Mouse (Mus musculus): ENCODE measurements around the gene Tmem182. TPM values are rescaled to one million over a fixed set of nuclear protein-coding genes. Genes with fewer than 3 reads are reported as not detected.

The Tmem182 gene
- polyA plus RNA-seq, 1 experiment from 2014 or later, result not detected

DNA sequence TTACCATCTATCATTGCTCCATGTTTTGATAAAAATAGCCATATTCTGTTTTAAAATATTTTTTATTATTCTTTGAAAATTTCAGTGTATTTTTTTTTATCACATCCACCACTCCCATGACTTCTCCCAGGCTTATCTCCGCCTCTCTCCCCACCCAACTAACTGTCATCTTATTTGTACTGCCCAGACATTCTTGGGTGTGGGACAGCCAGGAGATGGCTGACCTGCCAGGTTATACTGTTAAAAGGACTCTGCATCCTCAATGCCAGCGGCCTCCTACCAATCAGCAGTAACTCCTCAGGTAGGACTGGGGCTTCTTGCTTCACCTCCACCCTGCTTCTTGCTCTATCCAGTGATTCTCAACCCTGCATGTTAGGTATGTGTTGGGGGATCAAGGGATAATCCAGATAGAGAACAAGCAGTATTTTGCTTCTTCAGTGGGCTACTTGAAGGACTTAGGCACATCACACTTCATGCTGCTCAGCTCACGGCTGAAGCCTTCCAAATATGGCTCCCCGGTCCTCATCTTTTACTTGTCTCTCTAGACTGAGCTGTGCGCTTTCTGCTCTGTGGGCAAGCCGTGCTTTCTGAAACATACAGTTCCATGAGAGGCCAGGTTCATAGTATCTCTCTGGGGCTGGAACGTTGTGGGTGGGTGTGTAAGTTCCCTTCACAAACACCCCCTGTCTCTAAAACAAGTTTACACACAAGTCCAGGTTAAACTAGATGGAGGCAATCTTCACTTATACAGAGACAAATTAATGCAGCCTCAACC is 34.0 kb upstream of the Tmem182 start:
- no peak overlapping the region for H3K9ac ChIP-seq (replicated peaks; ENCODE audit: low read depth, low read length)
- H3K36me3 ChIP-seq (ENCODE audit: control insufficient read depth, insufficient read depth, low read length), result no peaks in the 10 kb centered on the region; the same call in 1 of the 2 replicates
- H3K27ac ChIP-seq (ENCODE audit: low read length), result no peak overlapping the region
- no peak for ATAC-seq (ENCODE audit: insufficient number of reproducible peaks, insufficient read depth, low FRiP score, low read depth)
- H3K4me2 ChIP-seq (replicated peaks; ENCODE audit: low read depth, low read length), result no peak overlapping the region
- H3K4me1 ChIP-seq (ENCODE audit: control insufficient read depth, insufficient read depth, low read length), result no peaks in the 10 kb centered on the region
- H3K4me3 ChIP-seq (ENCODE audit: low read depth, low read length), result no peak overlapping the region
- 87% methylated on average over 7 of the region's 7 CpGs for WGBS
- H3K27me3 ChIP-seq (ENCODE audit: control insufficient read depth, insufficient read depth, low read length), result no peaks in the 10 kb centered on the region
- H3K9me3 ChIP-seq (ENCODE audit: control insufficient read depth, low read depth, low read length), result no peaks in the 10 kb centered on the region

- H3K27ac ChIP-seq (ENCODE audit: low read length), result no peak overlapping the region
- H3K36me3 ChIP-seq (ENCODE audit: control insufficient read depth, insufficient read depth, low read length), result no peaks in the 10 kb centered on the region; the same call in 1 of the 2 replicates
- ATAC-seq (ENCODE audit: insufficient number of reproducible peaks, insufficient read depth, low FRiP score, low read depth), result no peak
- H3K4me3 ChIP-seq (ENCODE audit: low read depth, low read length), result no peak overlapping the region
- H3K9ac ChIP-seq (replicated peaks; ENCODE audit: low read depth, low read length), result no peak overlapping the region
- H3K9me3 ChIP-seq (ENCODE audit: control insufficient read depth, low read depth, low read length), result no peaks in the 10 kb centered on the region
- no peak overlapping the region for H3K4me2 ChIP-seq (replicated peaks; ENCODE audit: low read depth, low read length)
- no peaks in the 10 kb centered on the region for H3K27me3 ChIP-seq (ENCODE audit: control insufficient read depth, insufficient read depth, low read length)
- 82% methylated on average over 5 of the region's 5 CpGs for WGBS
- no peaks in the 10 kb centered on the region for H3K4me1 ChIP-seq (ENCODE audit: control insufficient read depth, insufficient read depth, low read length)
Observed at GRCm38 (mm10) chr1:40773234-40773633, 32.2 kb upstream of the Tmem182 start.

- no peak; the same call in 1 of the 2 replicates for ATAC-seq (ENCODE audit: insufficient number of reproducible peaks, insufficient read depth, low FRiP score, low read depth)
- H3K9ac ChIP-seq (replicated peaks; ENCODE audit: low read depth, low read length), result no peak overlapping the region
- no peak overlapping the region for H3K27ac ChIP-seq (ENCODE audit: low read length)
- H3K36me3 ChIP-seq (ENCODE audit: control insufficient read depth, insufficient read depth, low read length), result no peaks in the 10 kb centered on the region; the same call in 1 of the 2 replicates
- H3K27me3 ChIP-seq (ENCODE audit: control insufficient read depth, insufficient read depth, low read length), result no peaks in the 10 kb centered on the region
- WGBS, result 94% methylated on average over 10 of the region's 10 CpGs
- peaks cover 4% of the 10 kb centered on the region; the same call in 1 of the 2 replicates for H3K9me3 ChIP-seq (ENCODE audit: control insufficient read depth, low read depth, low read length)
- no peaks in the 10 kb centered on the region for H3K4me1 ChIP-seq (ENCODE audit: control insufficient read depth, insufficient read depth, low read length)
- no peak overlapping the region for H3K4me3 ChIP-seq (ENCODE audit: low read depth, low read length)
- no peak overlapping the region for H3K4me2 ChIP-seq (replicated peaks; ENCODE audit: low read depth, low read length)
Observed at GRCm38 (mm10) chr1:40774040-40774439, 31.4 kb upstream of the Tmem182 start.

DNA sequence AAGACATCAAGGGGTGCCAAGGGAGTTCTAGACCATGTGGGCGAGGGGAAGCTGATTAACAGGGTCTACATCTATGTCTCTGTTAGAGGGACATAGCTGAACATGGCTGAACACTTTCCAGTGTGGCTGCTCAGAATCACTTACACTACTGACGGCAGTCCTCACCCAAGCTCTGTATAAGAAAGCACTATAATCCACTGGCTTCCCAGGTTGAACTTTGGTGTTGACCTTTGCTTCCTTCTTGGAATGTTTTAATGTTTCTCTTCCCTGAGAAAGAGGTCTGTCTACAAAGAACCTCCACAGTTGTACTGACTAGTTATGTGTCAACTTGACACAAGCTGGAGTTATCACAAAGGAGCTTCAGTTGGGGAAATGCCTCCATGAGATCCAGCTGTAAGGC is 29.3 kb upstream of the Tmem182 start:
- H3K9me3 ChIP-seq (ENCODE audit: control insufficient read depth, low read depth, low read length), result peaks cover 10% of the 10 kb centered on the region; the same call in 1 of the 2 replicates
- no peaks in the 10 kb centered on the region for H3K4me1 ChIP-seq (ENCODE audit: control insufficient read depth, insufficient read depth, low read length)
- no peak for ATAC-seq (ENCODE audit: insufficient number of reproducible peaks, insufficient read depth, low FRiP score, low read depth)
- 60% methylated on average over 2 of the region's 2 CpGs for WGBS
- H3K4me2 ChIP-seq (replicated peaks; ENCODE audit: low read depth, low read length), result no peak overlapping the region
- no peak overlapping the region for H3K4me3 ChIP-seq (ENCODE audit: low read depth, low read length)
- H3K27me3 ChIP-seq (ENCODE audit: control insufficient read depth, insufficient read depth, low read length), result no peaks in the 10 kb centered on the region
- no peak overlapping the region for H3K27ac ChIP-seq (ENCODE audit: low read length)
- H3K9ac ChIP-seq (replicated peaks; ENCODE audit: low read depth, low read length), result no peak overlapping the region
- H3K36me3 ChIP-seq (ENCODE audit: control insufficient read depth, insufficient read depth, low read length), result no peaks in the 10 kb centered on the region; the same call in 1 of the 2 replicates

DNA sequence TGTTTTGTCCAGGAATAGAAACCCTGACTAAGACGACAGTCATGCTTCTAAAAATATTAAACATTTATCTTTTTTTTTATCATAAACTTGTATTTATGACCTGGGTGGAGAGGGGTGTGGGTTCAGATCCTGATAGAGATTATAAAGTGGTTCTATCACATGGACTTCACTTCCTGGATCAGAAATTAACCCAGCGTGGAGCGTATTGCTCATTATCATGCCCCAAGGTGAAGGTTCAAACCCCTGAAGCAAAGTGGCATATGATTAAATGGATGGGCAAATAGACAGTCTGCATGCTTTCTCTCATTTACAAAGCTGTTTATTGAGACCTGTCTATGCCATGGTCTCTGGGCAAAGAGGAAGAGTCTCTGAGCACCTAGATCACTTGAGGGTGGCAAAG is 28.6 kb upstream of the Tmem182 start:
- Histone ChIP-seq H3K9ac (replicated peaks; ENCODE audit: low read depth, low read length) (no peak overlapping the region), H3K4me3 (ENCODE audit: low read depth, low read length) (no peak overlapping the region), H3K27me3 (ENCODE audit: control insufficient read depth, insufficient read depth, low read length) (no peaks in the 10 kb centered on the region), H3K4me2 (replicated peaks; ENCODE audit: low read depth, low read length) (no peak overlapping the region), H3K4me1 (ENCODE audit: control insufficient read depth, insufficient read depth, low read length) (no peaks in the 10 kb centered on the region), H3K9me3 (ENCODE audit: control insufficient read depth, low read depth, low read length) (peaks cover 10% of the 10 kb centered on the region; the same call in 1 of the 2 replicates), H3K36me3 (ENCODE audit: control insufficient read depth, insufficient read depth, low read length) (no peaks in the 10 kb centered on the region; the same call in 1 of the 2 replicates), H3K27ac (ENCODE audit: low read length) (no peak overlapping the region)
- WGBS, result 90% methylated on average over 3 of the region's 3 CpGs
- no peak for ATAC-seq (ENCODE audit: insufficient number of reproducible peaks, insufficient read depth, low FRiP score, low read depth)

DNA sequence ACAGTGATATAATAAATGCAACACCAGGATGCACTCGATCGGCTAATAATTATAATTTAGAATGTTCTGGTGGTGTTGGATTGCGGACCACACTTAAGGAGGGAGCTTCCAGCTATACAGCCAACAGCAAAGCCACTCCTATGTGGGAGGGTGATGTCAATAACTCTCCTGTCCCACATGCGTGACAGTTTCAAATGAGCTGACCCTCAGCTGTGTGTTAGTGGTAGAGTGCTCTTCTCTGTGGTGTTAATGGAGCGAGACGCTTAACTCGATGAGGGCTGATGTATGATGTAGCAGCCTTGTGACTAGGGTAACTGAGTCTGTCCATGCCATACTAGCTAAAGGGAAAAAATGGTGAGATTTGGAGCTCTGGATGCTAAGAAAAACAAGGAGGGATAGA is 22.0 kb upstream of the Tmem182 start:
- no peak overlapping the region for H3K4me2 ChIP-seq (replicated peaks; ENCODE audit: low read depth, low read length)
- H3K4me3 ChIP-seq (ENCODE audit: low read depth, low read length), result no peak overlapping the region
- H3K9ac ChIP-seq (replicated peaks; ENCODE audit: low read depth, low read length), result no peak overlapping the region
- no peak overlapping the region for H3K27ac ChIP-seq (ENCODE audit: low read length)
- H3K4me1 ChIP-seq (ENCODE audit: control insufficient read depth, insufficient read depth, low read length), result no peaks in the 10 kb centered on the region
- peaks cover 10% of the 10 kb centered on the region; the same call in 1 of the 2 replicates for H3K9me3 ChIP-seq (ENCODE audit: control insufficient read depth, low read depth, low read length)
- WGBS, result 92% methylated on average over 7 of the region's 7 CpGs
- no peaks in the 10 kb centered on the region for H3K27me3 ChIP-seq (ENCODE audit: control insufficient read depth, insufficient read depth, low read length)
- ATAC-seq (ENCODE audit: insufficient number of reproducible peaks, insufficient read depth, low FRiP score, low read depth), result no peak
- no peaks in the 10 kb centered on the region for H3K36me3 ChIP-seq (ENCODE audit: control insufficient read depth, insufficient read depth, low read length)

DNA sequence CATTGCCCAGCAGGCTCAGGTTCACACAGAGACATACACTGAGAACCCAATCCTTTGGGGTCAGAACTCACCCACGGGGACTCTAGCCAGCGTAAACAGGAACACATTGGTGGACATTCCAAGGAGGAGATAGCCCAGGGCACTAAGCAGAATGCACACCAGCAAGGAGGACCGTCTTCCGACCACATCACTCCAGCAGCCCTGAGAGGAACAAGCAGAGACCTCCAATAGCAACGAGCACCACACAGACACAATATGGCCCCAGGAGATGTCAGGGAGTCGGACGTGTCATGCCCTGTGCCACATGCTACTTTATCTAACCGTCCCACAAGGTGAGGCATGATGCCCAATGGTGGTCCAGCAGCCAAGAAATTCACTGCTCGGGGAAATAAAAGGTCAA is 21.1 kb upstream of the Tmem182 start:
- no peak overlapping the region for H3K9ac ChIP-seq (replicated peaks; ENCODE audit: low read depth, low read length)
- 0 out of 2 replicates have a peak, but pooled peaks cover 3% of the 10 kb centered on the region for H3K9me3 ChIP-seq (ENCODE audit: control insufficient read depth, low read depth, low read length)
- no peak overlapping the region for H3K4me2 ChIP-seq (replicated peaks; ENCODE audit: low read depth, low read length)
- H3K36me3 ChIP-seq (ENCODE audit: control insufficient read depth, insufficient read depth, low read length), result no peaks in the 10 kb centered on the region
- ATAC-seq (ENCODE audit: insufficient number of reproducible peaks, insufficient read depth, low FRiP score, low read depth), result no peak
- no peaks in the 10 kb centered on the region for H3K27me3 ChIP-seq (ENCODE audit: control insufficient read depth, insufficient read depth, low read length)
- no peak overlapping the region for H3K4me3 ChIP-seq (ENCODE audit: low read depth, low read length)
- H3K27ac ChIP-seq (ENCODE audit: low read length), result no peak overlapping the region
- WGBS, result 86% methylated on average over 9 of the region's 9 CpGs
- no peaks in the 10 kb centered on the region for H3K4me1 ChIP-seq (ENCODE audit: control insufficient read depth, insufficient read depth, low read length)

DNA sequence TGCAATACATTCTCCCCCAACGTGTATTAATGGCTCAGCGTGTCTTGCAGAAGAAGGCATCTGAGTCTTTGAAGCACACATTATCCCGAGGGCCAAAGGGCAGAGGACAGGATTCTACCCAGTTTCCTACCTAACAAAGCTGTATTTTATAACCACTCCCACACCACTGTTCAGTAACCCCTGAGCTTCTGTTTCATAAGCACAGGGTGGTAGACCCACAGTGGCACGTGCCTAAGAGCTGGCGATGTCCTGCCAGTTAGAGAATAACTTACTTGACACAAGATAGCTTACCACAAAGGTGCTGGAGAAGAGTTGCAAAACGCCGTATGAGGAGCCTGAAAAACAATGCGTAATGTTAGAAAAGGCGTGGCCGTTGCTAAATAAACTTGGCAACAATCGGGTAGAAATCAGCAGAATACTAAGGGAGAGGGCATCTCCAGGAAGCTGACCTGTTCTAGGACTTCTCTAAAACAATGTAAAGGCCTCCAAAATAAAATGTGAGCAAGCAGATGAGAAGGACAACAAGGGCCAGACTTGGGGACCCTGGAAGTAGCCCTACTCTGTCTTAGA is 19.4 kb upstream of the Tmem182 start:
- Histone ChIP-seq H3K4me1 (ENCODE audit: control insufficient read depth, insufficient read depth, low read length) (no peaks in the 10 kb centered on the region), H3K4me2 (replicated peaks; ENCODE audit: low read depth, low read length) (no peak overlapping the region), H3K4me3 (ENCODE audit: low read depth, low read length) (no peak overlapping the region), H3K36me3 (ENCODE audit: control insufficient read depth, insufficient read depth, low read length) (no peaks in the 10 kb centered on the region), H3K9ac (replicated peaks; ENCODE audit: low read depth, low read length) (no peak overlapping the region), H3K27ac (ENCODE audit: low read length) (no peak overlapping the region), H3K27me3 (ENCODE audit: control insufficient read depth, insufficient read depth, low read length) (no peaks in the 10 kb centered on the region), H3K9me3 (ENCODE audit: control insufficient read depth, low read depth, low read length) (no peaks in the 10 kb centered on the region)
- WGBS, result 75% methylated on average over 11 of the region's 11 CpGs
- ATAC-seq (ENCODE audit: insufficient number of reproducible peaks, insufficient read depth, low FRiP score, low read depth), result no peak
